Comparison of ENCODE assay signal across 11 mouse cellular contexts in the genomic region with DNA sequence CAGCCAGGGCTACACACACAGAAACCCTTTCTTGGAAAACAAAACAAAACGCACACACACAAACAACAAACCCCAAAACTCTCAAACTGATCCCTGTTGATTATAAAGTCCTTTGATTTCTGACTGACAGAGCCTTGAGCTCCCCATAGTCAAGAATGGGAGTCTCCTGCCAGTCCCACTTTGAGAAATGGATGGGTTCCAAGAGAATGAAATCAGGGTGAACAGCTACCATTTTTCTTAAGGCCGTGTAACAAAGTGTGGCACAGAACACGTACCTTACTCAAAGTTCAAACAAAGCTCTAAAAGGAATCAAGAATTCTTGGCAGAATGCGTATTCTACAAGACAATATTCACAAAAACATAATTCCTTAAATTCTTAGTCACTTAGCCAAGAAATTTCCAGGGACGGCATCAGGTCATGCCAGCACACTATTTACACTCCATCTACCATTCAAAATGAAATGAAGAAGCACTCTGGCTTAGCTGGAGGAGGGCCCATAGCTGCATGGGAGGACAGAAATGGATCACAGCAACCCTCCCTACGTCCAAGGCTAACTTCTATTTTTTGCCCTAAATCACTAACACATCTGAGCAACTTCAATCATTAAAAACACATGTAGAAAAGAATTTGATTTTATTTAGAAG. TPM values are rescaled to one million over a fixed set of nuclear protein-coding genes. Genes with fewer than 3 reads are reported as not detected.
A peak's percentile ranks its signal among the peaks of the same experiment; 100 is the strongest.
DNase-seq lines count a peak whose midpoint lies in the region; ATAC-seq lines count a peak whose summit lies in the region.
"Had no signal": no experiment of that assay in that cellular context is flagged by ENCODE, and none has a peak within 500 bp of the region (broad histone marks: within the 10 kb centered on the region; RNA-seq: fewer than 3 reads in every experiment).

No protein-coding gene starts in this region.

- WGBS in hindbrain, embryonic 14.5 days: 72% methylated on average over 6 of the region's 6 CpGs
- 86% methylated on average over 6 of the region's 6 CpGs for WGBS in hindbrain, embryonic 11.5 days
- 85% methylated on average over 6 of the region's 6 CpGs for WGBS in neural tube, embryonic 12.5 days
- 54% methylated on average over 6 of the region's 6 CpGs for WGBS in stomach, embryonic 16.5 days

- H3K27me3 ChIP-seq in hindbrain, embryonic 14.5 days (ENCODE audit: control insufficient read depth, insufficient read depth, low read length): peaks cover 6% of the 10 kb centered on the region; the same call in 1 of the 2 replicates
- no peaks in the 10 kb centered on the region for H3K27me3 ChIP-seq in hindbrain, embryonic 11.5 days (ENCODE audit: control insufficient read depth, insufficient read depth, low read length)
- no peaks in the 10 kb centered on the region for H3K27me3 ChIP-seq in neural tube, embryonic 12.5 days (replicated peaks)
- H3K27me3 ChIP-seq in stomach, embryonic 16.5 days (ENCODE audit: control insufficient read depth, insufficient read depth, low read length): no peaks in the 10 kb centered on the region

- DNase-seq in cerebellum, postnatal 10 days: peak; percentile 39 to 52
- DNase-seq in cerebellum, postnatal 4 days (ENCODE audit: low spot score in 2 of 2): no peak
- DNase-seq in hindbrain, embryonic 14.5 days (ENCODE audit: low spot score): no peak
- no peak for DNase-seq in hindbrain, embryonic 11.5 days (ENCODE audit: low spot score)
- DNase-seq in neural tube, embryonic 10.5 days (ENCODE audit: extremely low spot score, low spot score): no peak
- DNase-seq in urinary bladder, postnatal 25 days (ENCODE audit: low spot score): no peak
- DNase-seq: B cell, adult 2 months; kidney, adult 18-20 months; retina, postnatal 1 day had no signal

- H3K4me2 ChIP-seq in hindbrain, embryonic 14.5 days (replicated peaks): peak overlapping the region; percentile 98
- no peak overlapping the region for H3K4me2 ChIP-seq in hindbrain, embryonic 11.5 days (replicated peaks; ENCODE audit: low read depth, low read length)
- H3K4me2 ChIP-seq in neural tube, embryonic 12.5 days (replicated peaks): peak overlapping the region; percentile 16; the same call in 1 of the 2 replicates
- H3K4me2 ChIP-seq in stomach, embryonic 16.5 days (ENCODE audit: low read depth, low read length): peak overlapping the region; percentile 66

- H3K4me3 ChIP-seq in hindbrain, embryonic 14.5 days (replicated peaks; ENCODE audit: low read length): no peak overlapping the region
- H3K4me3 ChIP-seq in hindbrain, embryonic 11.5 days (ENCODE audit: low read depth, low read length): no peak overlapping the region
- no peak overlapping the region for H3K4me3 ChIP-seq in neural tube, embryonic 12.5 days
- peak overlapping the region; percentile 7 for H3K4me3 ChIP-seq in stomach, embryonic 16.5 days (replicated peaks; ENCODE audit: low read length)

- ATAC-seq in hindbrain, embryonic 14.5 days (ENCODE audit: low FRiP score): no peak
- no peak for ATAC-seq in hindbrain, embryonic 11.5 days (ENCODE audit: low FRiP score)
- ATAC-seq in neural tube, embryonic 12.5 days (ENCODE audit: low FRiP score, low read depth): no peak
- ATAC-seq in stomach, embryonic 16.5 days (ENCODE audit: insufficient read depth, low FRiP score): no peak

- no peaks in the 10 kb centered on the region for H3K9me3 ChIP-seq in hindbrain, embryonic 14.5 days (ENCODE audit: control insufficient read depth, low read length)
- no peaks in the 10 kb centered on the region for H3K9me3 ChIP-seq in hindbrain, embryonic 11.5 days (ENCODE audit: control insufficient read depth, low read length)
- no peaks in the 10 kb centered on the region for H3K9me3 ChIP-seq in neural tube, embryonic 12.5 days
- 0 out of 2 replicates have a peak, but pooled peaks cover 6% of the 10 kb centered on the region for H3K9me3 ChIP-seq in stomach, embryonic 16.5 days (replicated peaks; ENCODE audit: control insufficient read depth, low read length)

- no peaks in the 10 kb centered on the region for H3K36me3 ChIP-seq in hindbrain, embryonic 14.5 days (replicated peaks; ENCODE audit: control insufficient read depth, insufficient read depth)
- H3K36me3 ChIP-seq in hindbrain, embryonic 11.5 days (ENCODE audit: control insufficient read depth, insufficient read depth, low read length): no peaks in the 10 kb centered on the region
- peaks cover 3% of the 10 kb centered on the region; the same call in 1 of the 2 replicates for H3K36me3 ChIP-seq in neural tube, embryonic 12.5 days
- peaks cover 12% of the 10 kb centered on the region; the same call in 1 of the 2 replicates for H3K36me3 ChIP-seq in stomach, embryonic 16.5 days (ENCODE audit: control insufficient read depth, insufficient read depth, low read length)

- H3K27ac ChIP-seq in hindbrain, embryonic 14.5 days: no peak overlapping the region
- no peak overlapping the region for H3K27ac ChIP-seq in hindbrain, embryonic 11.5 days (ENCODE audit: low read depth, low read length)
- no peak overlapping the region for H3K27ac ChIP-seq in neural tube, embryonic 12.5 days
- no peak overlapping the region for H3K27ac ChIP-seq in stomach, embryonic 16.5 days (ENCODE audit: low read length)

- no peak overlapping the region for H3K9ac ChIP-seq in hindbrain, embryonic 14.5 days
- H3K9ac ChIP-seq in hindbrain, embryonic 11.5 days (ENCODE audit: low read depth, low read length): no peak overlapping the region
- no peak overlapping the region for H3K9ac ChIP-seq in neural tube, embryonic 12.5 days
- no peak overlapping the region for H3K9ac ChIP-seq in stomach, embryonic 16.5 days (ENCODE audit: low read length)

- H3K4me1 ChIP-seq in hindbrain, embryonic 14.5 days (replicated peaks; ENCODE audit: control insufficient read depth, insufficient read depth, low read length): 0 out of 2 replicates have a peak, but pooled peaks cover 10% of the 10 kb centered on the region
- peaks cover 3% of the 10 kb centered on the region; the same call in 1 of the 2 replicates for H3K4me1 ChIP-seq in hindbrain, embryonic 11.5 days (replicated peaks; ENCODE audit: control insufficient read depth, insufficient read depth, low read length)
- H3K4me1 ChIP-seq in neural tube, embryonic 12.5 days: peaks cover 12% of the 10 kb centered on the region
- H3K4me1 ChIP-seq in stomach, embryonic 16.5 days (ENCODE audit: control insufficient read depth, insufficient read depth, low read length): peaks cover 10% of the 10 kb centered on the region

RNA-seq across cellular contexts. Expression of a gene that starts 3.3 kb away (rescaled TPM):
- 8.0 and 8.6 TPM in 2 replicates for polyA plus RNA-seq in hindbrain, embryonic 14.5 days (2014; fragmentation: Nextera tagmentation; extraction: Ambion mirVana)
- 10.0 and 15.6 TPM in 2 replicates for polyA plus RNA-seq in hindbrain, embryonic 11.5 days (2014; fragmentation: Nextera tagmentation; extraction: Ambion mirVana)
- polyA plus RNA-seq in neural tube, embryonic 12.5 days (2016; fragmentation: Nextera tagmentation; extraction: Ambion mirVana): 11.0 and 12.9 TPM in 2 replicates
- 15.5 and 16.2 TPM in 2 replicates for polyA plus RNA-seq in stomach, embryonic 16.5 days (2015; fragmentation: Nextera tagmentation; extraction: Ambion mirVana)

Comparison
In these comparisons a context has a peak if more than half of its experiments do, and no peak if none do; other contexts are left out.
1. DNase-seq: peak in cerebellum, postnatal 10 days (2 of 2); none in cerebellum, postnatal 4 days (0 of 2), hindbrain, embryonic 14.5 days (single experiment), hindbrain, embryonic 11.5 days (single experiment), neural tube, embryonic 10.5 days (single experiment) and urinary bladder, postnatal 25 days (single experiment).